Mouse (Mus musculus): Measurements from ENCODE around the gene Zfp566.
"Not testable (repeated sequence)": the region's sequence is repeated elsewhere in the genome, so short reads cannot be mapped to it uniquely, and the experiment has no call there.

DNA sequence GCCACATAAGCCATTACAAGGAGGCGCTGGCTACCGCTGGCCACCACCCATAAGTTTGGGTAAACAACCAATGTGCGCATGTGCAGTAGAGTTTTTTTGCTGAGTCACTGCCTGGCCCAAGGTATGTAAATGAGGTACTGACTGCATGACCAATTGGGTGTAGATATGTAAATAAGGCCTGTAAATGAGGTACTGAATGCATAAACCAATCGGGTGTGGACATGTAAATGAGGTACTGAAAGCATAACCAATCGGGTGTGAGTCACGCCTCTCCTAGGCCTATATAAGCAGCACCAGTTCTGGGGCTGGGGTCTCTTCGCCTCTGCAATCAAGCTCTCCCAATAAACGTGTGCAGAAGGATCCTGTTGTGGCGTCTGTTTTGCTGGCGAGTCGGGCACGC, 27.6 kb upstream of the Zfp566 start:
- not testable (repeated sequence) for TF ChIP-seq POLR2A (IDR thresholded peaks at IDR 0.05; ENCODE audit: control insufficient read depth, extremely low read depth, insufficient read depth, low read length, poor library complexity); CTCF (IDR thresholded peaks at IDR 0.05; ENCODE audit: borderline replicate concordance, control insufficient read depth, extremely low read depth, insufficient read depth, low read length, poor library complexity)
